Mouse (Mus musculus) liver, postnatal 0 days (tissue): ENCODE results near the gene Tdp1. TPM values are rescaled to one million over a fixed set of nuclear protein-coding genes. Genes with fewer than 3 reads are reported as not detected.

Experiments used
- ATAC-seq: fragments of 200-750 bp; cut with Nextera tagmentation; 2 replicates; pipeline ENCODE4 v1.8.0; 2017; ENCODE audit warnings: mild to moderate bottlenecking, moderate library complexity
- DNase-seq: peaks from one replicate; pipeline ENCODE4 v3.0.0-alpha.2; 2016
- H3K27ac ChIP-seq: fragments of 300-500 bp; sonication (generic); 2 replicates; pipeline ENCODE4 v1.5.1; 2014; ENCODE audit warnings: antibody characterized with exemption, moderate library complexity, mild to moderate bottlenecking, low read depth
- H3K27me3 ChIP-seq: fragments of 300-500 bp; sonication (generic); 2 replicates; pipeline ENCODE4 v1.6.1; 2014; ENCODE audit warnings: low read length, control low read depth, mixed read lengths; ENCODE audit not compliant: insufficient read depth
- H3K36me3 ChIP-seq: fragments of 300-500 bp; sonication (generic); replicated peaks from 2 replicates; pipeline ENCODE4 v1.6.1; 2014; ENCODE audit warnings: mild to moderate bottlenecking, control low read depth, low read length, moderate library complexity, mixed read lengths; ENCODE audit not compliant: insufficient read depth
- H3K4me1 ChIP-seq: fragments of 300-500 bp; sonication (generic); 2 replicates; pipeline ENCODE4 v1.6.1; 2014; ENCODE audit warnings: antibody characterized with exemption, mild to moderate bottlenecking, control low read depth; ENCODE audit not compliant: insufficient read depth
- H3K4me2 ChIP-seq: fragments of 300-500 bp; sonication (generic); 2 replicates; pipeline ENCODE4 v1.6.1; 2014; ENCODE audit warnings: low read depth, mild to moderate bottlenecking, low read length, moderate library complexity, mixed read lengths
- H3K4me3 ChIP-seq: fragments of 300-500 bp; sonication (generic); 2 replicates; pipeline ENCODE4 v1.5.1; 2014; ENCODE audit warnings: low read depth, low read length
- H3K9ac ChIP-seq: fragments of 300-500 bp; sonication (generic); replicated peaks from 2 replicates; pipeline ENCODE4 v1.6.1; 2014; ENCODE audit warnings: mild to moderate bottlenecking, moderate library complexity
- H3K9me3 ChIP-seq: fragments of 300-500 bp; sonication (generic); 2 replicates; pipeline ENCODE4 v1.6.1; 2016; ENCODE audit warnings: mild to moderate bottlenecking, control low read depth, low read length, mixed read lengths
- CTCF ChIP-seq: sonication (generic); IDR thresholded peaks from 2 replicates; pipeline ENCODE4 v1.5.1; 2016; ENCODE audit warnings: antibody characterized with exemption, low read depth
- EP300 ChIP-seq: IDR thresholded peaks from 2 replicates; pipeline ENCODE4 v1.6.1; 2016; ENCODE audit warnings: antibody characterized with exemption, low read depth, mild to moderate bottlenecking
- WGBS: fragments of 180-500 bp; shearing (Covaris S2); extraction: QIAGEN DNeasy Blood & Tissue Kit; methylation state at CpG from one replicate; pipeline ENCODE4 v1.1.7; 2014; ENCODE audit not compliant: insufficient replicate concordance; 5-methylcytosine and 5-hydroxymethylcytosine counted together
- microRNA-seq: library from miRNA; unstranded; fragments of <30 nt; microRNA quantifications from one replicate; pipeline ENCODE4, GENCODE M21; 2016
- polyA plus RNA-seq: library from polyadenylated mRNA; unstranded; fragments of >200 nt; fragmentation: Nextera tagmentation; extraction: Ambion mirVana; gene quantifications from 2 replicates; pipeline ENCODE4 v1.2.1, GENCODE M21; 2015

Gene Tdp1
- polyA plus RNA-seq, 1 experiment from 2014 or later: 12.4 TPM

- H3K27me3 ChIP-seq: no peaks in the 10 kb centered on the region
- WGBS: 70% methylated on average over 5 of the region's 5 CpGs
- TF ChIP-seq CTCF (no peak), EP300 (no peak)
Measured at GRCm38 (mm10) chr12:99999726-100000125, 115.4 kb downstream of the Tdp1 start.

DNA sequence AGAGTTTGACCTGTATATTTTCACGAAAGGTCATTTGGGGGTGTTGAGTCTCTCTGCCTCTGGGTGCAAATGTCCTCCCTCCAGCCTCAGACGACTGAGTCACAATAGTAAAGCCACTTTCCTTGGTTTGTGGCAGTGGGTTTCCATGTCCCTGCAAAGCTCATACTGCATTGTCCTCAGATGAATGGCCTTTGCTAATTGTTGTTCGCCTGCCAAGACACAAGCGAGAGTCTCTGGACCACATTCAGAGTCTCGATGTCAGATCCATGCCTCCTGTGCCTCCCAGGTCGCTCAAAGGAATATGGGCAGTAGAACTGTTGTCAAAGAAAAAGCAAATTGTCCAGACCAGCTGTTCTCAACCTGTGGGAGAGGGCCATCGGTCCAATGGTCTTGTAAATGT lies 116.1 kb downstream of the Tdp1 start:
- ATAC-seq: no peak
- WGBS: 83% methylated on average over 7 of the region's 7 CpGs

More at GRCm38 (mm10) chr12:99999726-100000125, 115.4 kb downstream of the Tdp1 start:
- H3K27ac ChIP-seq: no peak overlapping the region
- no peaks in the 10 kb centered on the region for H3K4me1 ChIP-seq
- DNase-seq (no peak), ATAC-seq (no peak)
- H3K4me3 ChIP-seq: no peak overlapping the region
- H3K9ac ChIP-seq: no peak overlapping the region
- no peaks in the 10 kb centered on the region for H3K36me3 ChIP-seq
- H3K4me2 ChIP-seq: no peak overlapping the region
- H3K9me3 ChIP-seq: no peaks in the 10 kb centered on the region

GRCm38 (mm10) chr12:100001246-100001645 lies 116.9 kb downstream of the Tdp1 start:
- Histone ChIP-seq H3K36me3 (no peaks in the 10 kb centered on the region), H3K9me3 (no peaks in the 10 kb centered on the region), H3K27ac (no peak overlapping the region), H3K27me3 (no peaks in the 10 kb centered on the region), H3K9ac (no peak overlapping the region), H3K4me2 (no peak overlapping the region), H3K4me1 (no peaks in the 10 kb centered on the region), H3K4me3 (no peak overlapping the region)
- whole genome bisulfite sequencing: 78% methylated on average over 3 of the region's 3 CpGs
- ATAC-seq: no peak
- no peak for DNase-seq
- TF ChIP-seq CTCF: no peak
- TF ChIP-seq EP300: no peak

More for the DNA sequence above, 116.1 kb downstream of the Tdp1 start:
- TF ChIP-seq CTCF (no peak), EP300 (no peak)
- H3K4me2 ChIP-seq: no peak overlapping the region
- no peaks in the 10 kb centered on the region for H3K4me1 ChIP-seq
- DNase-seq: no peak
- no peaks in the 10 kb centered on the region for H3K9me3 ChIP-seq
- no peaks in the 10 kb centered on the region for H3K36me3 ChIP-seq
- H3K27ac ChIP-seq: no peak overlapping the region
- no peak overlapping the region for H3K9ac ChIP-seq
- no peaks in the 10 kb centered on the region for H3K27me3 ChIP-seq
- no peak overlapping the region for H3K4me3 ChIP-seq

- no peak overlapping the region for H3K27ac ChIP-seq
- no peak for ATAC-seq
- no peak overlapping the region for H3K9ac ChIP-seq
- no peaks in the 10 kb centered on the region for H3K36me3 ChIP-seq
- no peak for TF ChIP-seq CTCF
- TF ChIP-seq EP300: no peak
- no peaks in the 10 kb centered on the region for H3K27me3 ChIP-seq
- DNase-seq: no peak
- H3K4me1 ChIP-seq: 0 out of 2 replicates have a peak, but pooled peaks cover 2% of the 10 kb centered on the region
- no peaks in the 10 kb centered on the region for H3K9me3 ChIP-seq
- no peak overlapping the region for H3K4me3 ChIP-seq
- no peak overlapping the region for H3K4me2 ChIP-seq
- 55% methylated on average over 3 of the region's 3 CpGs for WGBS
Measured at GRCm38 (mm10) chr12:100001910-100002309, 117.6 kb downstream of the Tdp1 start.

DNA sequence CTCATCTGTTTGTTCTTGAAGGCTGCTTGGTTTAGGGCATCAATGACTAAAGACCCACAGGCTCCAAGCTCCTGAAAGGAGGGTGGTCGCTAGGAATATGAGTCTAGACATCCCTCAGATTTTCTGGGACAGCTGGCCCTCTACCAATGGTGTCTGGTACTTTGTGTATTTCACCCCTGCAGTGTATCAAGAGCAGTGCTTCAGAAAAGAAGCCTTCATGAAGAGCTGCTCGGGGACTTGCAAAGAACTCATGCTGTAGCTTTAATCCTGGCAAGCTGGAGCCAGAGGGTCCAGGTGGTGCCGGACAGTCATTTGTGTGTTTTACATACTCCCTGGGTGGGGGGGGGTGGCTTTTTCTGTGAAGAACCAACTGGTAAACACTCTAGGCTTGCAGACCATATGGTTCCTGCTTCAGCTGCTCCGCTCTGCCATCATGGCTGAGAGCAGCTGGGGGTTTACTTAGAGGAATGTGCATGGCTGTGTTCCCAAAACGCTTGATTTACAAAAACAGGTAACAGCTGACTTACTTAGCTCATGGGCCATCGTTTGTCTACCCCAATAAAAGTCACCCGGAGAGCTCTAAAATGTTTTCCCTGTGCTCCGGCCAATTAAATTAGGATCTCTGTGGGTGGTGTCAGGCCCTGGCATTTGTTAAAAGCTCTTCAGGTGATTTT lies 118.7 kb downstream of the Tdp1 start:
- H3K27me3 ChIP-seq: no peaks in the 10 kb centered on the region
- DNase-seq: no peak
- H3K9ac ChIP-seq: no peak overlapping the region
- TF ChIP-seq EP300: no peak
- no peak for TF ChIP-seq CTCF
- no peak overlapping the region for H3K27ac ChIP-seq
- no peak for ATAC-seq
- WGBS: 63% methylated on average over 8 of the region's 8 CpGs
- H3K4me1 ChIP-seq: 0 out of 2 replicates have a peak, but pooled peaks cover 2% of the 10 kb centered on the region
- H3K4me2 ChIP-seq: no peak overlapping the region
- H3K9me3 ChIP-seq: no peaks in the 10 kb centered on the region
- H3K4me3 ChIP-seq: no peak overlapping the region
- H3K36me3 ChIP-seq: no peaks in the 10 kb centered on the region

Small RNA genes lying within 50 kb of the gene (microRNA-seq; reads per million reads assigned to microRNA genes)
- gene Gm23291: not detected

Other genes starting within 250 kb of the Tdp1 start
- gene Efcab11, start 78 bp upstream of the Tdp1 start, polyA plus RNA-seq: 3.3 and 4.5 TPM in 2 replicates
- gene Kcnk13, start 80.0 kb downstream of the Tdp1 start, polyA plus RNA-seq: 1.3 TPM in 2 replicates
- 117 and 118 TPM in 2 replicates for gene Psmc1, start 225.6 kb downstream of the Tdp1 start, polyA plus RNA-seq